Mouse (Mus musculus) heart, adult 2 months (tissue): ENCODE measurements around the gene Sf3b3. TPM values are rescaled to one million over a fixed set of nuclear protein-coding genes. Genes with fewer than 3 reads are reported as not detected.
A peak's percentile ranks its signal among the peaks of the same experiment; 100 is the strongest.
"Not testable (repeated sequence)": the region's sequence is repeated elsewhere in the genome, so short reads cannot be mapped to it uniquely, and the experiment has no call there.

Source experiments
- DNase-seq, 2 experiments: peaks; one replicate each; pipeline ENCODE4 v3.0.0; 2021
- H3K27ac ChIP-seq: fragments of 200-600 bp; 2 replicates; pipeline ENCODE4 v1.8.1; 2022
- H3K27me3 ChIP-seq: fragments of 200-500 bp; 2 replicates; pipeline ENCODE4 v1.6.1; 2012; ENCODE audit warnings: mild to moderate bottlenecking, low read length, inconsistent platforms, mixed read lengths; ENCODE audit not compliant: control insufficient read depth, insufficient read depth
- H3K36me3 ChIP-seq: fragments of 200-500 bp; 2 replicates; pipeline ENCODE4 v1.6.1; 2012; ENCODE audit warnings: low read length, inconsistent platforms; ENCODE audit not compliant: control insufficient read depth, insufficient read depth
- H3K4me1 ChIP-seq: fragments of 200-500 bp; 2 replicates; pipeline ENCODE4 v1.6.1; 2011; ENCODE audit warnings: low read length; ENCODE audit not compliant: control insufficient read depth, insufficient read depth
- H3K4me3 ChIP-seq: fragments of 200-600 bp; 2 replicates; pipeline ENCODE4 v1.8.1; 2022
- H3K79me2 ChIP-seq: fragments of 200-500 bp; replicated peaks from 2 replicates; pipeline ENCODE4 v1.6.1; 2012; ENCODE audit warnings: mild to moderate bottlenecking, inconsistent platforms, low read length, moderate library complexity, mixed read lengths; ENCODE audit not compliant: control insufficient read depth, insufficient read depth
- H3K9ac ChIP-seq: fragments of 200-500 bp; 2 replicates; pipeline ENCODE4 v1.6.1; 2012; ENCODE audit warnings: low read depth, mild to moderate bottlenecking, control low read depth, inconsistent platforms, low read length, mixed read lengths
- CTCF ChIP-seq: fragments of 200-600 bp; IDR thresholded peaks from 2 replicates; pipeline ENCODE4 v1.8.1; 2022; ENCODE audit warnings: antibody characterized with exemption, mild to moderate bottlenecking, moderate library complexity
- EP300 ChIP-seq: fragments of 200-500 bp; IDR thresholded peaks from 2 replicates; pipeline ENCODE4 v1.6.1; 2011; ENCODE audit warnings: low read depth, low read length, control low read depth; ENCODE audit not compliant: insufficient read depth
- POLR2A ChIP-seq: fragments of 200-500 bp; IDR thresholded peaks from 2 replicates; pipeline ENCODE4 v1.6.1; 2011; ENCODE audit warnings: mild to moderate bottlenecking, low read depth, low read length, control low read depth; ENCODE audit not compliant: insufficient read depth
- WGBS: fragments of 180-500 bp; shearing (Covaris S2); methylation state at CpG from one replicate; pipeline ENCODE4 v1.1.7; 2018; 5-methylcytosine and 5-hydroxymethylcytosine counted together
- intact Hi-C: fragments of 180-260 bp; cut with DNase I; formaldehyde crosslinking; loops from one replicate; pipeline ENCODE4 v1.15.1; 2025
- polyA plus RNA-seq: library from polyadenylated mRNA; depleted of rRNA; stranded (reverse); fragments of >200 nt; gene quantifications from 2 replicates; pipeline ENCODE4 v1.2.3, GENCODE M21; 2012
- total RNA-seq, 2 experiments: library from RNA; stranded (reverse); gene quantifications; 2 replicates each; pipeline ENCODE4 v1.2.3; 2021

Gene Sf3b3
- total and polyA plus RNA-seq, 3 experiments = 19.2 to 39.7 (median 38.3) TPM

DNA sequence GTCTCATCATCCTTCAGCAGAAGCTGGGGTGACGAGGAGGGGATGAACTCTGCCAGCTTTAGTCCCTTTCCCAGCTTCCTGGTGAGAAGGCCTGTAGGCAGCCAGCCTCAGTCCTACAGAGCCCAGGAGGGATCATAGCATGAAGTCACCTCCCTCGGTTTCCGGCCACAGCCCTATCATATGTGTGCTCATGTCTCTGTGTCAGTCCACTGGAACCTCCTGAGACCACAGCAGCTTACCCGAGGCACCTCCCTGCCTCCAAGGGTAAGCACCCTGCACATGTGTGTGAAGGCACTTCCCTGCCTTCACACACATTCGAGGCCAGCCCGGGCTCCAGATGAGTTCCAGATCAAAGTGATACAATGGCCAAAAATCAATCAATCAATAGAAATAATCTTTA, 56.3 kb downstream of the Sf3b3 start:
- Histone ChIP-seq H3K4me1 (peaks cover 6% of the 10 kb centered on the region), H3K79me2 (no peaks in the 10 kb centered on the region), H3K27ac (peak overlapping the region; percentile 7; the same call in 1 of the 2 replicates), H3K36me3 (no peaks in the 10 kb centered on the region), H3K9ac (no peak overlapping the region), H3K4me3 (no peak overlapping the region), H3K27me3 (no peaks in the 10 kb centered on the region)
- intact Hi-C loops = no loop called here
- TF ChIP-seq CTCF (no peak), EP300 (no peak), POLR2A (no peak)
- WGBS = 62% methylated on average over 6 of the region's 6 CpGs
- no peak for DNase-seq

DNA sequence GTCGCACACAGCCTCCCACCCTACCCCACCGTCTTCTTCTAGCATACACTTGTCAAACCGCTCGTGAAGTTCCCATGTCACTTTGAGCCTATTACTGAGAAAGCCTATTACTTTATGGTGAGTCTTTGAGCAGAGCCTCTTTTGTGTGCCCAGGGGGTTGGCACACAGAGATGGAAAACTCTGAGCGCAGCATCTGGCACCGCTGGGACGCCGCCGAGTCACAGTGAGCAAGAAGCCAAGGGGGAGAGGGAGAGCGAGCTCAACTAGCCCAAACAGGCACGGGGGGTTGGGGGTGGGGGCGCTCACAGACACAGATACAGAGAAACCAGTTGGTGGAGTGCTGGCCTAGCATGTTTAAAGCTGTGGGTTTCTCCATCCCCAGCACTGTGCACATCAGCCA, 57.0 kb downstream of the Sf3b3 start:
- Histone ChIP-seq H3K27me3 (no peaks in the 10 kb centered on the region), H3K79me2 (no peaks in the 10 kb centered on the region), H3K36me3 (no peaks in the 10 kb centered on the region), H3K4me1 (peaks cover 6% of the 10 kb centered on the region), H3K4me3 (no peak overlapping the region), H3K9ac (no peak overlapping the region), H3K27ac (no peak overlapping the region; the same call in 1 of the 2 replicates)
- DNase-seq = no peak
- 70% methylated on average over 12 of the region's 12 CpGs for WGBS
- intact Hi-C loops = no loop called here
- TF ChIP-seq EP300 (no peak), POLR2A (no peak), CTCF (no peak)

DNA sequence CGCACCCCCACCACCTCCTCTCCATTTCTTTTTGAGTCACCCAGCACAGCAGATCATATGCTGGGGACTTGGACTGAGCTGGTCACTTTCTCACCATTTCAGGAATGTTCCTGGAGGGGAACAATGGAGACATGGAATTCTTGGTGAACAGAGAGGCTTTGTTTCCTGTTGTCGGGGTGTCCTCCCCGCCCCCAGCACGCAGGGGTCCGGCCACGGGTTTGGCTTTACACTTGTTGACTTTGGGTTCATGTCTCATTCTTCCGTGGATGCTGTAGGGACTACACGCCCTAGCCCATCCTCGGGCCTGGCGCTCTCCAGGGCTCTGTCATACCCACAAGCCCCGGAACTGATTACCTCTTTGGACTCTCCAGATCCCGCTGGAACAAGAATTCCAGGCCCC, 57.6 kb downstream of the Sf3b3 start:
- intact Hi-C loops = no loop called here
- H3K36me3 ChIP-seq = no peaks in the 10 kb centered on the region
- H3K9ac ChIP-seq = no peak overlapping the region
- TF ChIP-seq CTCF (no peak), POLR2A (no peak), EP300 (no peak)
- no peak for DNase-seq
- H3K27me3 ChIP-seq = no peaks in the 10 kb centered on the region
- no peak overlapping the region for H3K4me3 ChIP-seq
- no peaks in the 10 kb centered on the region for H3K79me2 ChIP-seq
- peak overlapping the region; percentile 28; the same call in 1 of the 2 replicates for H3K27ac ChIP-seq
- H3K4me1 ChIP-seq = peaks cover 6% of the 10 kb centered on the region
- 46% methylated on average over 12 of the region's 12 CpGs for WGBS

DNA sequence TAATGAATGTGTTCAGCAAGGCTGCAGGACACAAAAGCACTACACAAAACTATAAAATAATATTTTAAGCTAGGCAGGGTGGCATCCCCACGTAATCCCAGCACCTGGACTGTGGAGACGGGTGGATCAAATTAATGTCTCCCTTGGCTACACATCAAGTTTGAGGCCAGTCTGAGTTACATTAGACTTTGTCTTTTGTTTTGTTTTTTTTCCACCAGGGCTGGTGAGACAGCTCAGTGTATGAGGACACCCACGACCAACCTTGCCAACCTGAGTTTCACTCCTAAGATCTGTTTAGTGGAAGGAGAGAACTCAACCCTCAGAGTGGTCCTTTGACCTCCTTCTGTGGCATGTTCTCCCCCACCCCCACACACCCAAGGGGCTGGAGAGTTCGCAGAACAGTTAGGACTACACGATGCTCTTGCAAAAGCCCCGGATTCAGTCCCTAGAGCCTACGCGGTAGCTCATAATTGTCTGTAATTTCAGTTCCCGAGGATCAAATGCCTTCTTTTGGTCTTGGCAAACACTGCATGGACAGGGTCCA, 59.1 kb downstream of the Sf3b3 start:
- peaks cover 4% of the 10 kb centered on the region for H3K4me1 ChIP-seq
- WGBS = 77% methylated on average over 9 of the region's 9 CpGs
- no peak overlapping the region for H3K27ac ChIP-seq
- H3K4me3 ChIP-seq = no peak overlapping the region
- H3K36me3 ChIP-seq = no peaks in the 10 kb centered on the region
- intact Hi-C loops = no loop called here
- H3K9ac ChIP-seq = no peak overlapping the region
- H3K79me2 ChIP-seq = no peaks in the 10 kb centered on the region
- H3K27me3 ChIP-seq = no peaks in the 10 kb centered on the region
- no peak for DNase-seq
- TF ChIP-seq POLR2A (no peak), EP300 (no peak), CTCF (no peak)

DNA sequence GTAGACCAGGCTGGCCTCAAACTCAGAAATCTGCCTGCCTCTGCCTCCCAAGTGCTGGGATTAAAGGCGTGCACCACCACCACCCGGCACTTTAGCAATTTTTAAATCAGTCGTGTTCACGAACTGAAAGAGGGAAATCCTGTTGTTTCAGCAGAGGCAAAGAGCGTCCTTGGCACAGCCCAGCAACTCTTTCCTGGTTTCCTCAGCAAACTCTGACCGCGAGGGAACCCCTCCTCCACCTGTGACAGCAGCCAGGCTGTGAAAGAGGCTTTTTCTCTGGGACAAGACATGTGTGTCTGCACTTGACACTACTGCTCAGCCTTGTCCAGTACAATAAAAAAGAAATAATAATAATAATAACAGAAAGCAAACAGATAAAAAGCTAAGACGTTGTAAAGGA, 59.7 kb downstream of the Sf3b3 start:
- WGBS = 44% methylated on average over 8 of the region's 8 CpGs

DNA sequence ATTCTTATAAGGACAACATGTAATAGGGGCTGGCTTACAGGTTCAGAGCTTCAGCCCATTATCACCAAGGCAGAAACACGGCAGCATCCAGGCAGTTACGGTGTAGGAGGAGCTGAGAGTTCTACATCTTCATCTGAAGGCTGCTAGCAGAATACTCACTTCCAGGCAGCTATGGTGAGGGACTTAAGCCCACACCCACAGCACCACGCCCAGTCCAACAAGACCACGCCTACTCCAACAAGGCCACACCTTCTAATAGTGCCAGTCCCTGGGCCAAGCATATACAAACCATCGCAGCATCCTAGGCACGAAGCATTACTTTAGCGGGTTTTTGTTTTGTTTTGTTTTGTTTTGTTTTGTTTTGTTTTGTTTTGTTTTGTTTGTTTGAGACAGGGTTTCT, 60.1 kb downstream of the Sf3b3 start:
- DNase-seq, H3K27ac ChIP-seq, H3K27me3 ChIP-seq, intact Hi-C loops, H3K9ac ChIP-seq, H3K79me2 ChIP-seq, H3K4me3 ChIP-seq, H3K36me3 ChIP-seq, H3K4me1 ChIP-seq: not testable (repeated sequence)
- 76% methylated on average over 7 of the region's 7 CpGs for WGBS

More for the DNA sequence above, 59.7 kb downstream of the Sf3b3 start:
- H3K4me3 ChIP-seq = no peak overlapping the region
- H3K4me1 ChIP-seq = peaks cover 4% of the 10 kb centered on the region
- no peaks in the 10 kb centered on the region for H3K27me3 ChIP-seq
- no peak overlapping the region for H3K27ac ChIP-seq
- no peaks in the 10 kb centered on the region for H3K36me3 ChIP-seq
- intact Hi-C loops = no loop called here
- TF ChIP-seq CTCF (no peak), EP300 (no peak), POLR2A (no peak)
- no peaks in the 10 kb centered on the region for H3K79me2 ChIP-seq
- no peak overlapping the region for H3K9ac ChIP-seq
- DNase-seq = no peak
